Mouse (Mus musculus) small intestine, adult 2 months (tissue): ENCODE results near the gene Smpd4.

Source experiments
- CTCF ChIP-seq: fragments of 200-500 bp; IDR thresholded peaks from 2 replicates; pipeline ENCODE4 v1.5.1; 2012; ENCODE audit warnings: low read depth, mild to moderate bottlenecking, control low read depth, inconsistent platforms, low read length, moderate library complexity, mixed read lengths; ENCODE audit not compliant: insufficient replicate concordance, insufficient read length; ENCODE audit errors: extremely low read depth
- POLR2A ChIP-seq: fragments of 200-500 bp; IDR thresholded peaks from 2 replicates; pipeline ENCODE4 v1.6.1; 2012; ENCODE audit warnings: low read depth, mild to moderate bottlenecking, control low read depth, inconsistent platforms, low read length, moderate library complexity

- TF ChIP-seq POLR2A (no peak), CTCF (no peak)
These were observed 21.6 kb downstream of the Smpd4 start for GRCm38 (mm10) chr16:17640706-17641105.
